Mouse (Mus musculus) E14TG2a.4 (cell line): ENCODE results near the gene Btf3l4.

Source experiments
- CTCF ChIP-seq: conservative IDR thresholded peaks from 2 replicates; pipeline ENCODE4 v1.5.1; 2014; ENCODE audit warnings: low read length
- POU5F1 ChIP-seq: IDR thresholded peaks from 2 replicates; pipeline ENCODE4 v1.6.1; 2014; ENCODE audit warnings: low read length, borderline replicate concordance

- TF ChIP-seq CTCF (no peak), POU5F1 (no peak)
Measured at GRCm38 (mm10) chr4:108825677-108826076, 7.7 kb downstream of the Btf3l4 start.
